Mouse (Mus musculus) kidney, embryonic 14.5 days (tissue): ENCODE measurements around the gene 4933411K16Rik. TPM values are rescaled to one million over a fixed set of nuclear protein-coding genes. Genes with fewer than 3 reads are reported as not detected.

ENCODE experiments used
- ATAC-seq: fragments of 200-750 bp; cut with Nextera tagmentation; 2 replicates; pipeline ENCODE4 v1.8.0; 2017; ENCODE audit warnings: moderate number of reproducible peaks, mild to moderate bottlenecking, moderate TSS enrichment, moderate library complexity; ENCODE audit not compliant: low FRiP score, low TSS enrichment
- H3K27ac ChIP-seq: fragments of 300-500 bp; sonication (generic); 2 replicates; pipeline ENCODE4 v1.5.1; 2014; ENCODE audit warnings: low read depth, mild to moderate bottlenecking, low read length, moderate library complexity, mixed read lengths
- H3K27me3 ChIP-seq: fragments of 300-500 bp; sonication (generic); 2 replicates; pipeline ENCODE4 v1.6.1; 2014; ENCODE audit warnings: mild to moderate bottlenecking, low read length; ENCODE audit not compliant: control insufficient read depth, insufficient read depth
- H3K36me3 ChIP-seq: fragments of 300-500 bp; sonication (generic); 2 replicates; pipeline ENCODE4 v1.6.1; 2014; ENCODE audit warnings: low read length, mixed read lengths; ENCODE audit not compliant: control insufficient read depth, insufficient read depth
- H3K4me1 ChIP-seq: fragments of 300-500 bp; sonication (generic); 2 replicates; pipeline ENCODE4 v1.6.1; 2014; ENCODE audit warnings: low read length, mixed read lengths; ENCODE audit not compliant: control insufficient read depth, insufficient read depth
- H3K4me2 ChIP-seq: fragments of 300-500 bp; sonication (generic); replicated peaks from 2 replicates; pipeline ENCODE4 v1.6.1; 2014; ENCODE audit warnings: low read depth, mild to moderate bottlenecking, low read length
- H3K4me3 ChIP-seq: fragments of 300-500 bp; sonication (generic); 2 replicates; pipeline ENCODE4 v1.5.1; 2014; ENCODE audit warnings: mild to moderate bottlenecking, low read length
- H3K9ac ChIP-seq: fragments of 300-500 bp; sonication (generic); 2 replicates; pipeline ENCODE4 v1.6.1; 2014; ENCODE audit warnings: low read depth, mild to moderate bottlenecking, low read length, moderate library complexity
- H3K9me3 ChIP-seq: fragments of 300-500 bp; sonication (generic); 2 replicates; pipeline ENCODE4 v1.6.1; 2016; ENCODE audit warnings: low read length; ENCODE audit not compliant: control insufficient read depth
- WGBS: fragments of 180-500 bp; shearing (Covaris S2); extraction: QIAGEN DNeasy Blood & Tissue Kit; methylation state at CpG from one replicate; pipeline ENCODE4 v1.1.7; 2014; 5-methylcytosine and 5-hydroxymethylcytosine counted together
- polyA plus RNA-seq: library from polyadenylated mRNA; unstranded; fragments of >200 nt; fragmentation: Nextera tagmentation; extraction: Ambion mirVana; gene quantifications from 2 replicates; pipeline ENCODE4 v1.2.1, GENCODE M21; 2014

Gene 4933411K16Rik
- polyA plus RNA-seq, 1 experiment from 2014 or later: 0.61 TPM

DNA sequence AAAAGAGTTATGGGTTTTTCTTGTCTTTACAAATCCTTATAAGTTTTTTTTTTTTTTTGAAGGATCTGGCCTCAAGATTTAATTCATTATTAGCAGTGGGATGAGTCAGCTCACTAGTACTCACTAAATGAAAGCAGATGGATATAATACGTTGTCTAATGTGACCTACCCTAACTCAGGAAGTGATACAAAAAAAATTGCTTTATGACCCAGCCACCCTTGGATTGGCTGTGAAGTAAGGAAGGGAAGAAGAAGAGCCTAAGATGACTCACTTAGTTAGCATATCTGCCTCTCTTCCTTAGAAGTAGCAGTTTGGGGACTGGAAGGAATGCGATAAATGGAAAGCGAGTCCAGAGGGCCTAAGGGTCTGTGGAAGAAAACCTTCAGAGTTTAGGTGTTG is 47.4 kb downstream of the 4933411K16Rik start:
- 88% methylated on average over 3 of the region's 3 CpGs for WGBS
- Histone ChIP-seq H3K27ac (no peak overlapping the region), H3K4me2 (no peak overlapping the region), H3K4me1 (no peaks in the 10 kb centered on the region), H3K36me3 (peaks cover 30% of the 10 kb centered on the region), H3K9ac (no peak overlapping the region), H3K4me3 (no peak overlapping the region), H3K27me3 (no peaks in the 10 kb centered on the region), H3K9me3 (no peaks in the 10 kb centered on the region)
- no peak for ATAC-seq

Other genes starting within 250 kb of the 4933411K16Rik start
- 5.7 and 6.6 TPM in 2 replicates for gene Frat1, start 222.3 kb upstream of the 4933411K16Rik start, polyA plus RNA-seq
- 5.4 and 7.5 TPM in 2 replicates for gene Frat2, start 204.1 kb upstream of the 4933411K16Rik start, polyA plus RNA-seq
- gene Rrp12, start 156.1 kb upstream of the 4933411K16Rik start, polyA plus RNA-seq: 7.8 and 15.8 TPM in 2 replicates
- 604 and 682 TPM in 2 replicates for gene Pgam1, start 140.3 kb upstream of the 4933411K16Rik start, polyA plus RNA-seq
- gene Exosc1, start 118.8 kb upstream of the 4933411K16Rik start, polyA plus RNA-seq: 90.8 and 99.0 TPM in 2 replicates
- gene Zdhhc16, start 118.8 kb upstream of the 4933411K16Rik start, polyA plus RNA-seq: 60.9 and 68.9 TPM in 2 replicates
- gene Mms19, start 71.1 kb upstream of the 4933411K16Rik start, polyA plus RNA-seq: 33.4 and 42.3 TPM in 2 replicates
- gene Ubtd1, start 70.5 kb upstream of the 4933411K16Rik start, polyA plus RNA-seq: 23.1 and 29.8 TPM in 2 replicates
- gene Ankrd2, start 16.2 kb upstream of the 4933411K16Rik start, polyA plus RNA-seq: not detected in 2 replicates
- gene Hoga1, start 6.6 kb upstream of the 4933411K16Rik start, polyA plus RNA-seq: 7.2 and 9.8 TPM in 2 replicates
- gene Morn4, start 34.1 kb downstream of the 4933411K16Rik start, polyA plus RNA-seq: 27.8 and 33.6 TPM in 2 replicates
- gene Pi4k2a, start 38.2 kb downstream of the 4933411K16Rik start, polyA plus RNA-seq: 26.0 and 37.8 TPM in 2 replicates
- gene Avpi1, start 76.8 kb downstream of the 4933411K16Rik start, polyA plus RNA-seq: 21.2 and 22.9 TPM in 2 replicates
- 9.6 and 14.2 TPM in 2 replicates for gene Marveld1, start 95.2 kb downstream of the 4933411K16Rik start, polyA plus RNA-seq
- 12.7 and 17.8 TPM in 2 replicates for gene Zfyve27, start 111.7 kb downstream of the 4933411K16Rik start, polyA plus RNA-seq
- gene Sfrp5, start 150.0 kb downstream of the 4933411K16Rik start, polyA plus RNA-seq: 0.53 and 0.91 TPM in 2 replicates
- gene Golga7b, start 195.3 kb downstream of the 4933411K16Rik start, polyA plus RNA-seq: not detected in 2 replicates